Mouse (Mus musculus) thymus, adult 2 months (tissue): ENCODE data around the gene Notch4. TPM values are rescaled to one million over a fixed set of nuclear protein-coding genes. Genes with fewer than 3 reads are reported as not detected.

ENCODE experiments used
- DNase-seq: peaks from one replicate; pipeline ENCODE4 v3.0.0; 2021
- H3K27ac ChIP-seq: fragments of 200-500 bp; 2 replicates; pipeline ENCODE4 v1.5.1; 2012; ENCODE audit warnings: low read length, control low read depth; ENCODE audit not compliant: control insufficient read depth, insufficient read depth
- H3K27me3 ChIP-seq: fragments of 200-500 bp; 2 replicates; pipeline ENCODE4 v1.6.1; 2012; ENCODE audit warnings: mild to moderate bottlenecking, low read length, moderate library complexity, mixed read lengths; ENCODE audit not compliant: control insufficient read depth, insufficient read depth
- H3K36me3 ChIP-seq: fragments of 200-500 bp; 2 replicates; pipeline ENCODE4 v1.6.1; 2012; ENCODE audit warnings: mild to moderate bottlenecking, low read length, moderate library complexity; ENCODE audit not compliant: control insufficient read depth, insufficient read depth
- H3K4me1 ChIP-seq: fragments of 200-500 bp; replicated peaks from 2 replicates; pipeline ENCODE4 v1.6.1; 2012; ENCODE audit warnings: low read length; ENCODE audit not compliant: control insufficient read depth, insufficient read depth
- H3K4me3 ChIP-seq: fragments of 200-500 bp; 2 replicates; pipeline ENCODE4 v1.5.1; 2012; ENCODE audit warnings: mild to moderate bottlenecking, low read length, control low read depth, moderate library complexity; ENCODE audit not compliant: control insufficient read depth, insufficient read depth
- CTCF ChIP-seq: fragments of 200-500 bp; IDR thresholded peaks from 2 replicates; pipeline ENCODE4 v1.5.1; 2012; ENCODE audit warnings: mild to moderate bottlenecking, control low read depth, low read length, moderate library complexity, borderline replicate concordance; ENCODE audit not compliant: control insufficient read depth, poor library complexity, insufficient read depth; ENCODE audit errors: extremely low read depth
- POLR2A ChIP-seq: fragments of 200-500 bp; IDR thresholded peaks from 2 replicates; pipeline ENCODE4 v1.6.1; 2012; ENCODE audit warnings: mild to moderate bottlenecking, low read length, control low read depth, moderate library complexity; ENCODE audit not compliant: control insufficient read depth, poor library complexity, insufficient read depth; ENCODE audit errors: extremely low read depth
- WGBS: fragments of 180-500 bp; shearing (Covaris S2); methylation state at CpG from one replicate; pipeline ENCODE4 v1.1.7; 2018; 5-methylcytosine and 5-hydroxymethylcytosine counted together
- polyA plus RNA-seq: library from polyadenylated mRNA; depleted of rRNA; stranded (reverse); fragments of >200 nt; gene quantifications from 2 replicates; pipeline ENCODE4 v1.2.3, GENCODE M21; 2012

Gene Notch4
- polyA plus RNA-seq, 1 experiment = 6.1 TPM

DNA sequence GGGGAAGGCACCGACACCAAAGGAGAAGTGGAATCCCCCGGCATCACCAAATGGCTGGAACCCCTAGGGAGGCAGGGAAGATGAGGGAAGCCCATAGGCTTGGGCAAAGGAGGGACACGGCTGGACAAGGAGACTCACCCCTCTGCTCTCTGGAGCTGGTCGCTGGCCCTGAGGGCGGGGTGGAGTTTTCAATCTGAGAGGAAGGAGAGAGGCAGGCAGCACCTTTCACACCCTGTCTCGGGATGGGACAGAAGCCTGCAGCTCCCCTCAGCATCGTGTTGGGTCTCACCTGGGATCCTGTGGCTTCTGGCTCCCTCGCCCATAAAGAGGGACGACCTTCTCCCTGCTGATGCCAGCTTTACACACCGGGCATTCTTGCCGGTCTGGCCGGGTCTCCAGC is 37.7 kb downstream of the Notch4 start:
- Histone ChIP-seq H3K4me3 (no peak overlapping the region), H3K27me3 (no peaks in the 10 kb centered on the region), H3K27ac (no peak overlapping the region), H3K36me3 (no peaks in the 10 kb centered on the region), H3K4me1 (peaks cover 25% of the 10 kb centered on the region)
- no peak for DNase-seq
- 94% methylated on average over 12 of the region's 12 CpGs for WGBS
- TF ChIP-seq CTCF (no peak), POLR2A (no peak)

DNA sequence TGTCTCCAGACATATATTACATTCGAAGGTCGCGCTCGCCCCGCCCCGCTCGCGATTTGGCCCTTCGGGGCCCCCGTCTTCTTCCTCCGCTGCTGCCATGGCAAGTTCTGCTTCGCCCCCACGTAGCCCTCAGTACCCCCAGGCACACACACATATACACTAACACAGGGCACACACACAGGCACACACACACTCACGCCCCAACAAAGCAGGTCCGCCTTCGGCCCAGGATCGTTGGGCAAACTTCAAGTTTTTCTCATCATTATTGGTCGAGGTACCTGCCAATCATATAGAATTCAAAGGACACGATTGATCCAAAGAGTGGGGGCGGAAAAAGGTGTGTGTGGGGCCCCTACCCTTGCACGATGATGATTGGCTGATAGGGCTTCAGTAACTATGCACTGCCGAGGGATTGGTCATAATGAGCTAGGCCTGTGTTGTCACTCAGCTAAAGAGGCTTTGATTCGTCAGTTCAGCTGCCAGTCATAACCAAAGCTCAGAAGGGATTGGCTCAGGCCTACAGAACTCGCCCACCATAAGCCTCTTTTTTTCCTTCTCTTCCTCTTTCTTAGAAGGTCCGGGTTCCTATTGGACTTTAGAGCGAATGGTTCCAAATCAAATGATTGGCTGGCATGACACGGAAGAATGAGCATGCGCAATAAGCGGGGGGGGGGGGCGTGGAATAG is 39.5 kb downstream of the Notch4 start, which contains the start of gene Rnf5:
Gene Rnf5 (minus strand): TSS at position 316 of the 686 bp plus-strand sequence.
- peak; percentile 97 for DNase-seq
- H3K36me3 ChIP-seq = no peaks in the 10 kb centered on the region
- TF ChIP-seq CTCF (no peak), POLR2A (peak; percentile 47)
- WGBS = 1% methylated on average over 30 of the region's 30 CpGs
- peaks cover 32% of the 10 kb centered on the region for H3K4me1 ChIP-seq
- H3K27me3 ChIP-seq = no peaks in the 10 kb centered on the region
- peak within 1 kb of the TSS; percentile 87 for H3K4me3 ChIP-seq
- H3K27ac ChIP-seq = peak within 1 kb of the TSS; percentile 84

DNA sequence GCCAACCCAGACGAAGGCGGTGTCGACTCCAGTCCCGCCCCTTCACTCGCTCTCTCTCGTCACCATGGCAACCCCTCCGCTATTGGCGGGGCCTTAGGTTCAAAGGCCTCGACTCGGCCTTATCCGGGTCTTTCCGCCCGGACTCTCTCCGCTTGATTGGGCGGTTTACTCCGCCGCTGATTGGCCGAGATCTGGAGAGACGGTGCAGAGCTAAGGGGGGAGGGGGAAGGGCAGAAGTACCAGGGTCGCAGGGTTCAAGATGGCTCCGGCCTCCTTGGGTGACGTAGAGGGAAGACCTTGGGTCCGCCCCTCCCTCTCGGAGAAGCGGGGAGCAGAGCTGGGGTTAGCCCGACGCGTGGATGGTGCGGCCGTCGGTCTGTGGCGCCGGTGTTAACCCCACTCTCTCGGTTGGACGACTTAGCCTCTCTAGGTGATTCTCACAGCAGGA is 40.0 kb downstream of the Notch4 start, which contains the start of gene Agpat1:
Gene Agpat1 (plus strand): TSS at position 202 of the 448 bp plus-strand sequence.
- DNase-seq = peak; percentile 98
- Histone ChIP-seq H3K27me3 (no peaks in the 10 kb centered on the region), H3K27ac (peak within 1 kb of the TSS; percentile 84), H3K4me1 (peaks cover 36% of the 10 kb centered on the region), H3K4me3 (peak within 1 kb of the TSS; percentile 87), H3K36me3 (no peaks in the 10 kb centered on the region)
- TF ChIP-seq POLR2A (peak; percentile 79), CTCF (0 out of 2 replicates have a peak, but pooled peaks have one; percentile 62)
- under 1% methylated on average over 35 of the region's 35 CpGs for WGBS

DNA sequence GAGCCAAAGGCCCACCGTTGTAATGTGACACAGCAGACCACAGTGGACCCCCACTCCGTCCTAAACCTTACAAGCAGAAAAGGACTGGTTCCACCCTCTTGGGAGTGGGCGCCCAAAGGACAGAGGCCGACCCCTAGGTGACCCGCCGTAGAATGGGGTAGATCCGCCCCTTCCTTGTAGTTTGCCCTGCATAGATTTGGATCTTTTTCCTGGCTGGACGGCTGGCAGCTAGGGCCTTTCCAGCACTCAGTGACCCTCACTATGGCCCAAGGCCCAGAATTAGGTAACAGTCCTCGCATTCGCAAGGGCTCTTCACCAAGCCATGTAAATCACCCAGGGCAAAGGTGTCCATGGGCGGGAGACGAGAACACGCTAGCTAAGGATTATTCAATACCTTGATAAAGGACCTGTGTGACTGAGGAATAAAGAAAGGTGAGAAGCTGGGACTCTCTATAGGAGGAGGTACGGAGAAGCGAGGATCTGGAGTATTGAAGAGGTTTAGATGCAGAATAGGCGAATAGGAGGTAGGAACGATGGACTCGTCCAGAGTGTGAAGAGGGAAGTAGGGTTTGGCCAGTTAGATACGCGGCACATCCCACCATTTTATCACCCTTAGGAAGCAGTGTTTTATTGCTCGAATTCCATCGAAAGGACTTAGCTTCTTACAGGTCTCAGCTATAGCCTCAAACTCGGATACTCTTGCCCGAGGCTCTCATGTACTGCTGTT is 40.6 kb downstream of the Notch4 start:
- DNase-seq = no peak
- H3K27ac ChIP-seq = peak overlapping the region; percentile 68
- 27% methylated on average over 24 of the region's 24 CpGs for WGBS
- H3K4me3 ChIP-seq = peak overlapping the region; percentile 62
- H3K36me3 ChIP-seq = no peaks in the 10 kb centered on the region
- TF ChIP-seq POLR2A = no peak
- TF ChIP-seq CTCF = no peak
- peaks cover 36% of the 10 kb centered on the region for H3K4me1 ChIP-seq
- H3K27me3 ChIP-seq = no peaks in the 10 kb centered on the region

DNA sequence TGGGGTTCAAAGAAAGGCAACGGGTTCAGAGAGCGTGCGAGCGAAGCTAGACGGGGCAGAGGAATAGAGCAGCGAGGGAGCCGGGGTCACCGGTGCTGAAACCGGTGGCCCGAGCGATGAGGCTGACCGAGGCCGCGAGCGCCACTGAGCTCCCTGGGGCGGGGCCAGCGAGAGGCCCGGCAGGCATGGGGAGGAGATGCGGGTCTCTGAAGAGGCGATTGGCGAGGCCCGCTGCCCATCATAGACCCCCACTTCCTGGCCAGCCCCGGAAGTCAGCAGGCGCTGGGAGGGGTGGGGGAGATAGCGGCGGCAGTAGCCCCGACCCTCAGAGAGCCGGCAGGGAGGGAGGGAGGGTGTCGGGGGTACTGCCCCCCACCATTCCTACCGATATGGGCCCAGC is 41.5 kb downstream of the Notch4 start:
- peaks cover 36% of the 10 kb centered on the region for H3K4me1 ChIP-seq
- no peaks in the 10 kb centered on the region for H3K36me3 ChIP-seq
- 1% methylated on average over 30 of the region's 30 CpGs for WGBS
- peak; percentile 70; the same call in 1 of the 2 replicates for TF ChIP-seq POLR2A
- TF ChIP-seq CTCF = peak; percentile 15; the same call in 1 of the 2 replicates
- H3K4me3 ChIP-seq = peak overlapping the region; percentile 62
- no peaks in the 10 kb centered on the region for H3K27me3 ChIP-seq
- DNase-seq = peak; percentile 97
- peak overlapping the region; percentile 68 for H3K27ac ChIP-seq

DNA sequence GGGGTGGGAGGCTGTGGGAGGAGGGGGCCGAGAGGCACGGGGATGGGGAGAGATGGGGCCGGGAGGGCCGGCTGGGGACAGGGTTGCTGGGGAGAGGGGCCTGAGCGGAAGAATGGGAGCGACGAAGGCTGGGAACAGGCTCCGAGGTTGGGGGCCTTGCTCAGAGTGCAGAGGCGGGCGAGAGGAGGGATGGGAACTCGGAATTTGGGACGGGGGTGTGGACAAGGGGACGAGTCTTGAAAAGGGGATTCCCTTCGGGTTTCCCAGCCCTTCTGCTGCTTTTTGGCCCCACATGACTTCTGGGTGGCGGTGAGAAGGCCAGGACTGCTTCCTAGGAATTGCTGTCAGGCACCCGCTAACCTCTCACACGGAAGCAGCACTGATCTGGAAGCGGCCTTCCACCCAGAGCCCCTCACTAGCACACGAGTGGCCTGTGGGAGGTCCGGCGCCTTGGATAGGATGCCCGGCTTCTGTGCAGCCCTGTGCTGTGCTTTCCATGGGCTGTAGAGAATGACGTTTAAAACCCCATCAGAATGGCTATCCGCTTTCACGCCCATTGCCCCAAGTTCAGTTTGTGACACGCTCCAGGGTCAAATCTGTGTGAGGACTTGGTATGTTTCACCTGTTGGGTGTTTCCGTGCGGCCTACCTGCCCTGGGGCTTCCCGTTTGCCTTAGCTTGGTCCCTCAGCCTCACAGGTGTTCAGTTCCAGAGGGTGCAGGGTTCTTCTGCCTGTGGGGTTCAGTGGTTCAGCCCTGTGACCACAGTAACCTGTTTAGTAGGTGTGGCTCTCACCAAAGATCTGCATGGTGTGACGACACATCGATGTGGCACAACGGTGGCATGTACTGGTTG is 42.3 kb downstream of the Notch4 start:
- TF ChIP-seq POLR2A (no peak), CTCF (no peak)
- 9% methylated on average over 32 of the region's 32 CpGs for WGBS
- Histone ChIP-seq H3K27ac (peak overlapping the region; percentile 8; the same call in 1 of the 2 replicates), H3K36me3 (no peaks in the 10 kb centered on the region; the same call in 1 of the 2 replicates), H3K4me1 (peaks cover 36% of the 10 kb centered on the region), H3K27me3 (no peaks in the 10 kb centered on the region), H3K4me3 (peak overlapping the region; percentile 62)
- DNase-seq = no peak
